Mouse (Mus musculus): ENCODE measurements around the gene Cnot6. TPM values are rescaled to one million over a fixed set of nuclear protein-coding genes. Genes with fewer than 3 reads are reported as not detected.

The Cnot6 gene
- total and polyA plus RNA-seq, 3 experiments, result 38.9 to 58.3 (median 49.3) TPM

DNA sequence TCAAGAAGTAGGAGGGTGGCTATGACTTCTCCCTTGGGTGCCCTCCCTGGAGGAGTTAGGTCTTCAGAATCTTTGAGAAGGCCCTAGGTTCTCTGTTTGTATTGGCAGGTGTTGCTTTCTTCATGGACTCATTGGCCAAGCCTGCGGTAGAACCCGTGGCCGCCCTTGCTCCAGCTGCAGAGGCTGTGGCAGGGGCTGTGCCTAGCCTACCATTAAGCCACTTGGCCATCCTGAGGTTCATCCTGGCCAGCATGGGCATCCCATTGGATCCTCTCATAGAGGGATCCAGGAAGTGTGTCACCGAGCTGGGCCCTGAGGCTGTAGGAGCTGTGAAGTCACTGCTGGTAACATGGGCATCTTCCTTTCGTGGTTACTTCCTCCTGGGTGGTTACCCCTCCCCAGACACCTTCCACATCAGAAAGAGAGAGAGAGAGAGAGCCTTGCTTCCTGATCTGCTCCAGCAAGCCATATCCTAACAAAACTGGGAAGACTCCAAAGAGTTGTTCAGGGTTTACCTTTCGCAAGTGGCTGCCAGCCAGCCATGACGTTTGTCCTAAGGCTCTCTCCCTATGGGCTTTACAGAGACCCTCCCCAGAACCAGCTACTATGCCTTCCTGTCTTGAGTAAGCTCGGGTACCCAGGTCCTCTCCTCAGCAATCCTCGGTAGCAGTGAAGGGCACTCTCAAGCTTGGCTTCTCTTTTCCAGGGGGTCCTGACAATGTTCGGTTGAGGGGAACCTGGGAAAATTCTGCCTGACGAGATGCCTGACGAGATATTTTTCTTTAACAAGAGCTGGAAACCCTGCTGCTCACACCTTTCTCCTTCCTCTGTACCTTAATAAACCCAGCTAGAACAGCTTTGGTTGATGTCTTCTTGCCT is 48.0 kb downstream of the Cnot6 start:
- Histone ChIP-seq H3K9ac (ENCODE audit: control insufficient read depth, low read depth, low read length, poor library complexity, severe bottlenecking) (no peak overlapping the region), H3K27ac (ENCODE audit: control insufficient read depth, low read depth, low read length) (no peak overlapping the region), H3K36me3 (ENCODE audit: control insufficient read depth in 1 of 2, insufficient read depth in 2 of 2, low read length in 2 of 2) (peaks cover 0 to 8% of the 10 kb centered on the region in 2 experiments; a peak in 2 of 4 replicates), H3K9me3 (replicated peaks; ENCODE audit: insufficient read depth, low read length) (no peaks in the 10 kb centered on the region), H3K27me3 (ENCODE audit: control insufficient read depth in 1 of 2, insufficient read depth in 2 of 2, low read length in 2 of 2) (no peaks in the 10 kb centered on the region), H3K4me3 (ENCODE audit: control insufficient read depth in 1 of 2, insufficient read depth in 1 of 2, low read depth in 2 of 2, low read length in 2 of 2) (no peak overlapping the region), H3K4me1 (ENCODE audit: control insufficient read depth in 1 of 2, insufficient read depth in 2 of 2, low read length in 2 of 2) (peaks cover 5 to 9% of the 10 kb centered on the region in 2 experiments), H3K79me2 (ENCODE audit: control insufficient read depth, insufficient read depth, low read length, poor library complexity) (no peaks in the 10 kb centered on the region)
- no peak for DNase-seq (ENCODE audit: low read depth, low spot score)
- no peak for TF ChIP-seq EP300 (IDR thresholded peaks at IDR 0.05; ENCODE audit: low read depth in 1 of 2, low read length in 2 of 2)

DNA sequence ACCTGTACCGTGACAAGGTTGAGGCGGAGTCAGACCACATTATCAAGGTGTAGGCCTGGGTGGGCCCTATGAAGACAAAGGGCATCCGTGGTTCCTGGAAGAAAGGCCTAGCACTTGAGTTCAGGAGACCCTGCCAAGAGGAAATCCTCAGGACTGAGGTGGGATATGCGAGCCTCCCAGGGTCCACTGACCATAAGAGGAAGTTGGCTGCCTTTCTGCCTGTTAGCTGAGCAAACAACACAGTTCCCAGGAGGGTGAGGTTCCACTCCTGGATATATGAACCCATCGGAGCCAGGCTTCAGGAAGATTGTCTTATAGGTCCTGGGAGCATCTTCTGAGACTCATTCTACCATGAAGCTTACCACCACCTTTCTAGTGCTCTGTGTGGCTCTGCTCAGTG is 49.2 kb downstream of the Cnot6 start, which contains the start of gene Scgb3a1:
Scgb3a1 (plus strand) TSS at position 301 of the 400 bp plus-strand sequence.
- DNase-seq (ENCODE audit: low read depth, low spot score), result no peak
- Histone ChIP-seq H3K4me3 (ENCODE audit: control insufficient read depth in 1 of 2, insufficient read depth in 1 of 2, low read depth in 2 of 2, low read length in 2 of 2) (no peak within 1 kb of the TSS), H3K27ac (ENCODE audit: control insufficient read depth, low read depth, low read length) (no peak within 1 kb of the TSS), H3K79me2 (ENCODE audit: control insufficient read depth, insufficient read depth, low read length, poor library complexity) (no peaks in the 10 kb centered on the region), H3K4me1 (ENCODE audit: control insufficient read depth in 1 of 2, insufficient read depth in 2 of 2, low read length in 2 of 2) (peaks cover 5 to 9% of the 10 kb centered on the region in 2 experiments), H3K9me3 (replicated peaks; ENCODE audit: insufficient read depth, low read length) (no peaks in the 10 kb centered on the region), H3K27me3 (ENCODE audit: control insufficient read depth in 1 of 2, insufficient read depth in 2 of 2, low read length in 2 of 2) (no peaks in the 10 kb centered on the region), H3K9ac (ENCODE audit: control insufficient read depth, low read depth, low read length, poor library complexity, severe bottlenecking) (no peak within 1 kb of the TSS), H3K36me3 (ENCODE audit: control insufficient read depth in 1 of 2, insufficient read depth in 2 of 2, low read length in 2 of 2) (peaks cover 0 to 8% of the 10 kb centered on the region in 2 experiments; a peak in 2 of 4 replicates)
- no peak for TF ChIP-seq MAFK (IDR thresholded peaks at IDR 0.05; ENCODE audit: borderline replicate concordance, low read depth, low read length)
- TF ChIP-seq GATA1 (IDR thresholded peaks at IDR 0.05; ENCODE audit: low read depth, low read length), result no peak
- no peak for TF ChIP-seq TCF12 (IDR thresholded peaks at IDR 0.05; ENCODE audit: low read depth, low read length)
- no peak for TF ChIP-seq HCFC1 (IDR thresholded peaks at IDR 0.05; ENCODE audit: low read depth, low read length)
- TF ChIP-seq POLR2AphosphoS2 (IDR thresholded peaks at IDR 0.05; ENCODE audit: low read length), result no peak
- no peak for TF ChIP-seq GABPA (IDR thresholded peaks at IDR 0.05; ENCODE audit: low read depth, low read length)
- TF ChIP-seq MAZ (IDR thresholded peaks at IDR 0.05; ENCODE audit: low read depth, low read length), result no peak
- TF ChIP-seq ELF1 (IDR thresholded peaks at IDR 0.05; ENCODE audit: low read depth, low read length), result no peak
- TF ChIP-seq ZC3H11A (IDR thresholded peaks at IDR 0.05; ENCODE audit: low read depth, low read length), result no peak
- no peak for TF ChIP-seq EP300 (IDR thresholded peaks at IDR 0.05; ENCODE audit: low read depth in 1 of 2, low read length in 2 of 2)
- TF ChIP-seq RCOR1 (IDR thresholded peaks at IDR 0.05; ENCODE audit: low read depth, low read length), result no peak
- TF ChIP-seq ZMIZ1 (IDR thresholded peaks at IDR 0.05; ENCODE audit: low read depth, low read length), result no peak
- no peak for TF ChIP-seq SIN3A (IDR thresholded peaks at IDR 0.05; ENCODE audit: low read length)
- TF ChIP-seq TBP (IDR thresholded peaks at IDR 0.05; ENCODE audit: low read depth, low read length), result no peak
- TF ChIP-seq MYC (IDR thresholded peaks at IDR 0.05; ENCODE audit: low read depth, low read length), result no peak
- TF ChIP-seq JUND (IDR thresholded peaks at IDR 0.05; ENCODE audit: low read depth, low read length), result no peak
- no peak for TF ChIP-seq NRF1 (IDR thresholded peaks at IDR 0.05; ENCODE audit: insufficient read depth, low read depth, low read length, poor library complexity, severe bottlenecking)
- TF ChIP-seq CTCF (IDR thresholded peaks at IDR 0.05 in 2 of 3, conservative IDR thresholded peaks at IDR 0.05 in 1 of 3; ENCODE audit: control insufficient read depth in 1 of 3, insufficient read depth in 1 of 3, low read depth in 2 of 3, low read length in 3 of 3, poor library complexity in 1 of 3, severe bottlenecking in 1 of 3), result no peak
- TF ChIP-seq MYB (IDR thresholded peaks at IDR 0.05; ENCODE audit: low read depth, low read length), result no peak
